Mouse (Mus musculus) WW6 (cell line): ENCODE results near the gene Ctla4.

Experiments
- DNase-seq: peaks from one replicate; pipeline ENCODE4 v3.0.0-alpha.2; 2013; ENCODE audit warnings: low read depth, low spot score

Ctla4 gene

DNA sequence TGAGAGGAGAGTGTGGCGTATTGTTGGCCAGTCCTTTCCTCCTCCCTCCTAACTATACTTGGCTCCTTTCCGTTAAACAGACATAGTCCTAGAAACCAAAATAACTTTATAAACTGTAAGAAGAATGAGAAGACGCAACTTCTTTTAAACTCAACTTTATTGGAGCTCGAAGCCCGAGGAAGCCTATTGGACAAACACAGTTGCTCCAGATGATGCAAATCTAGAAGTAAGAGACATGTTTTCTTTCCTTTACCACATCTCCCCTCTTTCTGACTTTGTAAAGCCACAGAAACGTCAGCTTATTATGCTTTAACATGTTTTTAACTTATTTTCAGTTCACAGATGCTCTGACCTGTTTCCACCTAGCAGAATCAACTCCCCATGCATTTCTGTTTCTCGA lies at the start of gene Ctla4:
Gene Ctla4, plus strand, starts transcription at position 20 of the 400 bp plus-strand sequence.
- no peak for DNase-seq

DNA sequence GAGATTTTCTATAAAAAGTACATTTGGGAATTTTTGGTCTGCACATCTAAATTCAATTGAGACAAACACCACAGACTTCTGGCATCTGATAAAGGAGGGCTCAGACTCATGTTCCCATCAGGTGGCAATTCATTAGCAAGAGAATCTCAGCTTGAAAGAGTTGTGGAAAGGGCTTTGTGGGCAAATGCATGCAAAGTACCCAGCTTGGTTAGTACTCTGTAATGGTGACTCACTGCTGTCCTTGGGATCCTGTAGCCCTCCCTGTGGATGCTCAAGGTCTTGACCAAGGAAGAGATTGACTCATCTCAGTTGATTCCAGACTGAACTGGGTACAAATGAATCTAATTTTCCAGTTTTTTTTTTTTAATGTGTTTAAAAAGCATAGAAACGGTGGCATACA lies 47.6 kb upstream of the Ctla4 start:
- DNase-seq = no peak

DNA sequence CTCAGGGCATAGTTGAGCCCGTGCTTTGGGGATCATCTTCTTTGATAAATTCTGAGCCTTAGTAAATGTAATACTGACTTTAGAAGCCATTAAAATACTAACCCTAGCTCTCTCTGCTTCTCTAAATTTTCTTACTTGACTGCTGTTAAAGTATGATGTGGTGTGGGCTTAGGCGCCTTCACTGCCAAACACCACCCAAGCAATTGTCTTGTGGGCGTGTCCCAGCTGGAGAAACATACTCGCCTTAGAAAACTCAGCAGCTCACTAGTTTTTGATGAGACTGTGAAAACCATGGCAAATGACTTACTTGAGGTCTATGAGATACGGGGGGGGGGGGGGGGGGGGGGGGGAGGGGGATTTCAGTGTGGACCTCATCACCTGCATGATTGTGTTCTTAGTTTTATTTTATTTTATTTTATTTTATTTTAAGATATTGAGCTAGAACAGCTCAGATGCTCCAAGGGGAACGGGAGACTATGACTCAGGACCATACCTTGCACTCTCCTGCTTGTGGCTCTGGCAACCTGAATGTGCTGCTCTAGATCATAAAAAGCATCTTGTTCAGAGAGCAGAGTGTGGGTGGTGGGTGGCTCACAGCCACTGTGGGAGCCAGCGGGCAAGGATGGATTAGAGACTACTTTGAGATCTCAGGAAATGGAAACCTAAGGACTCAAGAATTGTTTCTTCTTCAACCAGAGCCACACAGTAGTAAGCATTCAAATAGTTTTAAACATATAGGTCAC lies 41.3 kb upstream of the Ctla4 start:
- no peak for DNase-seq

DNA sequence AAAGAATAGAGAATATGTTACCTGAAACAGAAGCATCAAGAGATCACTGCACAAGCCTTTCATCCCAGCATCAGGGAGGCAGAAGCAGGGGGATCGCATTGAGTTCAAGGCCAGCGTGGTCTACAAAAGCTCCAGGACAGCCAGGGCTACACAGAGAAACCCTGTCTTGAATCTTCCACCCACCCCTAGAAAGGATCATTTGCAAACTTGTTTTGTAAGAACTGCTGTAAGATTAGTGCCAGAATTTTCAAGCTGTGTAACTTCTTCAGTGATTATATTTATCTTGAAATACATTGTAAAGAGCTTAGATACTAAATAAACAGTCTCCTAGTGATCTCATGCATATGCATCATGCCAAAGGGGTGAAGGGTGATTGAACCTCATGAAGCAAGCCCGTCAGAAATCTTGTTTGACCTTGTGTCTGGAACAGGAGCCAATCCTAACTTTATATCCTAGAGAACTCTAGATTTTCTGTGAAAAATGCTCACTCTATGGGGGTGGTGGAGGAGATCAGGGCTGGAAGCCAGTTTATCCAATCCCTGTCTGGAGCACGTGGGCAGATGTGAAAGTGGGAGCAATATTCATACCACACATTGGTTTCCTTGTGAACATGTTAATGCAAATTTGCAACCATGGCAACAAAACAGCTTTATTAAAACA lies 40.1 kb upstream of the Ctla4 start:
- no peak for DNase-seq

DNA sequence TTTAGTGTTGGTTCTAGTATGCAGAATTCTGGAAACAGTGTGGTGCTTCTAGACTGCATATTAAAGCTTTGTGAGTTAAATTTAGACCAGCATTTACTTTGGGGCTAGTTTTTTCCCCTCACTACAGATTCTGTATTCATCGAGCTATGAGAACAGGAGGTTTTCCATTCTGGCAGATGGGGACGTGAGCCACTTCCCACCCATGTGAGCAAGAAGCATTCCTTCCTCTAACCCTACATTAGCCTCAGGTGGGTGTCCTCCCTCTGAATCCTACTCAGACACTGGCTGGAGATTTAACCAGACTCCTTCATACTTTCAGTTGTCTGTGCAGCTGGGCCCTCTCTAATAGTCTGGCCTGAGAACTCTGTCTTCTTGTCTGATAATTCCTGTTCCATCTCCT lies 37.7 kb upstream of the Ctla4 start:
- no peak for DNase-seq

DNA sequence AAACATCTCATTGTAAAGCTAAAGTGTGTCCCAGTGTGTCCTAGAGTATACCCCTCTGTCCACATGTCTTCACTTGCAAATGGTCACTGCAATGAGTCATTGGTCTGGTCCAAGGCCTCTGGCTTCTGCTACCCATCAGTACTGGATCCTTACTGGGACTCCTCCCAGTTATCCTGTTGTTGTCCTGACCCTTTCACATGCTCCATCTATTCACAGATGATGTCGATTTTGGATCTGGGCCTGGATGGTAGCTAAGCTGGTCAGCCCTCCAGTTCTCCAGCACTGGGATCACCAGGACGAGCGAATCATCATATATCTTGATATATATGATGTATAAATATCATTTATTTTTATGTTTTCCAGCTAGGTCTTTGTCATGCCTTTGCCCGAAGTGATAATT lies 37.0 kb upstream of the Ctla4 start:
- DNase-seq = no peak

DNA sequence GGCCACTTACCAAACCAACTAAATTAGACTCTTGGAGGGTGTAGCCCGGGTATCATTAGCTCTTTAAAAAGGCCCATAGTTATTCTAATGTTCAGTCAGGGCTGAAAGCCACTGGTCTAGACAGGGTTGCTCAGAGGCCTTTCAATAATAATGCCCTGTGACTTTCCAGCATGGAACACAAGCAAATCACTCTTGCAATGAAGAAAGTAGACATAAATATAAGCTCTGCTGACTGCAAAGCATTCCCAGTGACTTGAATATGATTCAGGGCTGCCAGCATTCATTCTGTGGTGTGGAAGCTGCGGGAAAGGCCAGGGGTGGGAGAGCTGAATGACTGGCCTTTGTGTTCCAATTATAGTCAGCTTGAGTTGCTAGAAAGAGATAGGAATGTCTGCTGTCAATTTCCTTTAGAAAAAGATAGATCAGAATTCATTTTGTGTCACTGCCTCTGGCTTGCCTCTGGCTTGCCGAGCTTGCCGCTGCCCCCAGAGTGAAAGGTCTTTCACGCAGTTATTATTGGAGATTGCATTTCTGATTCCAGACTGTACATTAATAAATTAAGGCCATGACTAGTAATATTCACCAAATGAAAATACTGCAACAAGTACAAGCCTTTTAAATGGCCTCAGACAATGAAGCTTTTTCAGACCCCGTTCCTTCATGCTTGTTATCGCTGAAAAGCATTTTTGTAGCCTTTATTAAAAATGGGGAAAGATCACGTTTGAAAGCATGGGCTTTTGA lies 35.6 kb upstream of the Ctla4 start:
- no peak for DNase-seq

DNA sequence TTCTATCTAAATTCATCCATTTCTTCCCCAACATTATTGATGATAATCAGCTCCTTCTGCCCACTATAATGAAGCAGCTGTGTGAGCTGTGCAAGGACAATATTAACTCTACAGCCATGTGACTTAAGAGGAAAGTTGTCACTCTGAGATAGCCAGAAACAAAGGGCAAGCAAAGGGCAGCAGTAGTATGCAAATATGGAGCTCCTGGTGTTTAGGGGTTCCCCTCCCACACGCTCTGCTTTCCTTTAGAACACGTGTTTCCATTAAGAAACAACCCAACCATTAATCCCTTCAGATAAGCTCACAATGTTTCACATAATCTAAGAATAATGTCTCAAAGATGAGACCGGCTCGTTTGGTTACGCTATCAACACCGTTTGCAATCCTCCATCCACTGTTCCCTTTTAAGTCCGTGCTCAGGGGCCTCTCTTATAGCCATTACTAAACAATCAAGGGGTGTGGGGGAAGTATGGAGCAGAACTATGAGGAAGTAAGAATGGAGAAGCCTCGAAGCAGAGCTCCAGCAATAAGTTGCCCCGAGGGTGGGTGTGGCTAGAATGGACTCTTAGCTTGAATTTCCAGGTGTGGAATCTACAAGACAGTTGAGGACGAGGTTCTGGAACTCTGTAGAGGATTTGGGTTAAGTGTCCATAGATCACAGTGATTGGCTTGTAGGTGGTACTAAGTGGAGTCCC lies 34.6 kb upstream of the Ctla4 start:
- no peak for DNase-seq

DNA sequence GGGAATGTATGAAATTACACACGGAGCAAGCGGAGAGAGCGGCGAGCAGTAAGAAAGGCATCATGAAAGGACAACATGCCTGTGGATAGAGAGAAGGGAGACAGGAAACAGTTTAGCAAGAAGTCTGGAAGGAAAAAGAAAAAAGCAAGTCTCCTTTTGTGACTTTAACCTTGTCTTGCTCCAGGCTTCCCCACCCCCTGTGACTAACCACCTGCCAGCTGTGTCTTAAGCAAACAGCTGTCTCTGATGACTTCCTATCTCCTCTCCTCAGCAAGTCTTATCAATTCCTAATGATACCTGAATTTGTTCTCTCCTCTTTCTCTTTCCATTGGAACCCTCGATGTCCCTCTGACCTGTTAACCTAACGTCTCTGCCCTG lies 34.0 kb upstream of the Ctla4 start:
- DNase-seq = no peak

DNA sequence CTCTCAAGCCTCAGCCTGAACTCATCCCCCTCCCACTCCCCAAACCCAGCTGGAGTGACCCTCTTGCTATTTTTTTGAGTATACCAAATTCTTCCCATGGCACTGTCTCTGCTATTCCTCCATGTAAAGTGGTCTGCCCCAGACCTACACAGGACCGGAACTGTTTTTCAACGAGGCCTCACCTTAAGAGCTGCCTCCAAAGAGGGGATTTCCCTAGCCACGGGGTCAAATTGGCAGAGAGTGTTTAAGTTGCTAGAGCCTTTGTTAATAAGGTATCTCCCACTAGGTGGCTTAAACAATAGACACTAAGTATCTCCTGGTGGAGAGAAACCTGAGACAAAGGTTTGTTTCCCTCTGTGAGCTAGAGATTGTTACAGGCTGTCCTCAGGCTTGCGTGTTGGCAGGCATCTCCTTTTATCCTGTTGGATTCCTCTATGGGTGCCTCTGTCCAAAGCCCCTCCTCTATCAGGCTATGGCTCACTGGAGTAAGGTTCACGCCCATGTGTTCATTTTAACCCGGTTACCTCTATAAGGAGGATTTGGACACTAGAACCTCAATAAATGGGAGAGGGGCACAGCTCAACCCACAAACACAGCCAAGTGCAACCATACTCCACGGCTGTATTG lies 33.4 kb upstream of the Ctla4 start:
- no peak for DNase-seq

DNA sequence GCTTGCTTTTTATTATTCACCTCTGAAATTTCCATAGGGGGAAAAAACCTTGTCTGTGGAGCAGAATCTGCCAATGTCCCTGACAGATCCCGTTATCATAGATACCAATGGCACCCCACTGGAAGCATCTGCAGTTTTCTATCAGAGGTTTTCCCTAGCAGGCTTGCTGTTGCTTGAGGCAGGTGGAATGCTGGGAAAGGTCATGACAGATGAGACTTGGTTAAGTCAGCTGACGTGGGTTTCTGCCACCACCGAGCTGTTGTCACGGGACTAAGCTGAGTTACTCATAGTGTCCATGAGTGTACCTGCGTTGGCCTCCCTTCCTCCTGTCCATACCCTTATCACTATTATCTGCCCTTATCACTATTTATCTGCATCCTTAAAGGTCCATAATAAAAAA lies 32.8 kb upstream of the Ctla4 start:
- DNase-seq = no peak

DNA sequence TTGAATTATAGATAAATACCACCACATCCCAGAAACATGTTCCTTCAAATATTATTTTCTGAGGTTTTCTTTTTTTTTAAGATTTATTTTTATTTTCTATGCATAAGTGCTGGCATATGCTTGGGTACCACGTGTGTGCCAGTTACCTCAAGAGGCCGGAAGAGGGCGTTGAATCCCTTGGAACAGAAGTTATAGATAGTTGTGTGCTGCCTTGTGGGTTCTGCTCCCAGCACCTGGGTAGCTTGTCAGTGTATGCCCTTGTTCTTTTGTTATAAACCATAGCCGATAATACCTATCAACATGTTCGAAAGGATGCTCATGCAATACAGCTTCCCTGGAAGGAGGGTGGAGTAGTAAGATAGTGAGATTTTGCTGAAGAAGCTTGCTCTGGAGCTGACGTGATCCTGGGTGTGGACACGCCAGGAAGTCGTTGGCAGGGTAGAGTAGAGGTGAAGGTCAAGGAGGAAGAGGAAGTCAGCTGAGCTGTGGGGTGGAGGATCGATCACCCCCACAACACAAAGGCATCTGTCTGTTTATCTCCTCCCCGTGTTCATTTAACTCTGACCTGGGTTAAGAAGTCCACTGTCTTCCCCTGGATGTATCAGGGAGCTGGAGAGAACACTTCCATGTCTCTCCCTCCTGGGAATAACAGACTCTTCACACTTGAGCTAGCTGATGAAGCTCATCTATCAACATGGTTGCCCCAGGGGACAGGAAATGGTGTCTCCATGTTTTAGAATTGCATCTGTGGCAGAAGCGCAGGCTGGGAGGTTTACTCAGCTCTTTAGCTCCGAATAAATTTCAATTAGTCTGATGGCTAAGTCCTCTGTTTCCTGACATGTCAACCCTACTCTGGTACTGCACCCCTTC lies 29.2 kb upstream of the Ctla4 start:
- DNase-seq = no peak

DNA sequence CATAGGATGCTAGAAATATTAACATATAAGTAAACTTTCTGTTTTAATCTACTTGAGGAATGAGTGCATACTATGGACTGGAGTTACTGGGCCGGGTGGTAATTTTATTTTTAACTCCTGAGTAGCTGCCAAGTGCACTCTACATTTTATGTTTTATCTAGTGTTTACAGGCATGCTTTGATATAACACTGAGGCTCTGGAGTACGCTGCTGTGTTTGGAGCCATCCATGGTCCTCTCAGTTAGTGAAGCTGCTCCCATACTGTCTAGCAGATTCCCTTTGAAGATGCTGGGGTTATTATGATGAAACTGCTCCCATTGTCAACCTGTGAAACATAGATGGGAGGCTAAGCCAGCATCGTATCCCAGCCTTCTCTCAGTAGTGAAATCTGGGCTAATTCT lies 27.6 kb upstream of the Ctla4 start:
- no peak for DNase-seq

DNA sequence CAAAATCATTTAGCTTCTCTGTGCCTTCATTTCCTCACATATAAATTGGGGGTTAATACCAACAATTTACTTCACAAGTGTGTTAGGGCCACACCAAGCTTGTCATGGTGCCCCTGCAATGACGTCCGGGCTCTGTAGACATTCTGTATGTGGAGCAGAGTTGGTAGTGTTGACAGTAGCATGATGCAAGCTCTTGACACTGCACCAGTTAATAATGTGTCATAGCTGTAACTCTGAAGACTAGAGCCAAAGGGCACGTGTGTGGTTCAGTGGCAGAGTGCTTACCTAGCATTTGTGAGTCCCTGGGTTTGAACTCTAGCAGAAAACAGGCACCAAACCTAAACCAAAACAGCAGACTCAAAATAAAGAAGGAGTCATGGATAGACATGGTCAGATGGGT lies 27.0 kb upstream of the Ctla4 start:
- no peak for DNase-seq

DNA sequence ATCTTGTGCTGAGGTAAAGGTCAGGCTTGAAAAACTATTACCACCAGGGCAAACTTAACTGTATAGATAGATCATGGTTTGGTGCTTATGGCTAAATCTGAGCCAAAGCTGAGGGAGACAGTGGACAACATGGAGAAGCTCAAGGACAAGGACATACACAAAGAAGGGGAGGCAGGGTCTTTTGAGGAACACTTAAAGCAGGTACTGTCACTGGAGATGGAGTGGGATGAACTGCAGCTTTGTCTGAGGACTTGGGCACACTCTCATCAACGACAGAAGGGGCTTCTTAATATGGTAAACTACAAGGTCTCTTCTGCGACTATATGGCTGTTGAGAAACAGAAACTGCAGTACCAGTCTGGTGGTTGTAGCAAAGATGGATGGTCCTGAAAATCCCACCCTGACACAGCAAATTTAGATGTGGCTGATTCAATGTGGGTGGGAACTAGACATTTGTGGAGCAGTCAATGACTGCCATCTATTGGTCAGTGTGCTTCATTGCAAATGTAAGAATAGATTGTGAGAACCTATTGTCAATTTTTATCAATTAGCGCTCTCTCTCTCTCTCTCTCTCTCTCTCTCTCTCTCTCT lies 26.3 kb upstream of the Ctla4 start:
- DNase-seq = no peak

DNA sequence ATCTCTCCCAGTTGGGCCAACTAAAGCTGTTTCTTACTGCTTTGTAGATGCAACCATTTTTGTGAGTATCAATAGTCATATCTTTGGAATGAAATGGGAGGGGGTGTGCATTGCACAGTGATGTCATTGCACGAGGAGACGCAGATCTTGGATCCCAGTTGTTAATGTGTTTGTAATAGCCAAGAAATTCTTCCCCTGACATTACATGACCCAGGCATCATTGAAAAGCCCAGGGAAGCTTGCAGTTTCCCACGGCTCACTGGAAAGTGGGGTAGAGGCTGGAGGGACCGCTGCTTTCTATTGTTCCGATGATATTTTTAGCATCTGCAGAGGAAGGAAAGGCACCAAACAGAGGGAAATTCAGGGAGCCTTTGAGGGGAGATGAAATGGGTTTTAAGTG lies 25.8 kb upstream of the Ctla4 start:
- no peak for DNase-seq

DNA sequence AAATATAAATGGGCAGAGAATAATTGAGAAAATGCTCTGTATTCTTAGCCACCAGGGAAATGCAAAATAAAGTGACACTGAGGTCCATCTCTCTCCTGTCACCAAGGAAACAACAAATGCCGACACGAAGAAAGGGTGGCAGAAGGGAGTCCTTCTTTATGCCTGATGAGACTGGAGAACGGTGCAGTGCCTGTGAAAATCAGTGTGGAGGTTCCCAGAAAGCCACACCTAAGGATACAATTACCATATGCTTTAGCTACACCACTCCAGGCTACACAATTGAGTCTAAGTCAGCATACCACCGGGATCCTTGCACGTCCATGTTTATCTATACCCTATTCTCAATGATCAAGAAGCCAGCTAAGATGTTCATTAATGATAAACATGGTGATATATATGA lies 25.4 kb upstream of the Ctla4 start:
- no peak for DNase-seq

DNA sequence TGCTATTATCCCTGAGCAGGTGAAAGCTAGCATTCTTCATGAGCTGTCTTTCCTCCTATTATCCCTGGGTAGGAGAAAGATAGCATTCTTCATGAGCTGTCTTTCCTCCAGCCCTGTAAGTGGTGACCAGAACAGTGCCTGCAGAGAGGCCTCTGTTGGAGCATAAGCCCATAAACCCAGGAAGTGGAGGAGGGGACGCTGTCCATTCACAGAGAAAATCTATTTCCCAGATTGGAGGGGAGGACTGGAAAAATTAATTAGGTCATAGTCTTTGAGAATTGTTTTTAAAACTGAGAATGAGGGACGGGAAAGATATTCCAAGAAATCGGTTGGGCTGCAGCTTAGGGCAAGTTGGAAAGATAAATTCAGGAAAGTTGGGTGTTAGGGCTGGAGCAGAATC lies 24.3 kb upstream of the Ctla4 start:
- no peak for DNase-seq

DNA sequence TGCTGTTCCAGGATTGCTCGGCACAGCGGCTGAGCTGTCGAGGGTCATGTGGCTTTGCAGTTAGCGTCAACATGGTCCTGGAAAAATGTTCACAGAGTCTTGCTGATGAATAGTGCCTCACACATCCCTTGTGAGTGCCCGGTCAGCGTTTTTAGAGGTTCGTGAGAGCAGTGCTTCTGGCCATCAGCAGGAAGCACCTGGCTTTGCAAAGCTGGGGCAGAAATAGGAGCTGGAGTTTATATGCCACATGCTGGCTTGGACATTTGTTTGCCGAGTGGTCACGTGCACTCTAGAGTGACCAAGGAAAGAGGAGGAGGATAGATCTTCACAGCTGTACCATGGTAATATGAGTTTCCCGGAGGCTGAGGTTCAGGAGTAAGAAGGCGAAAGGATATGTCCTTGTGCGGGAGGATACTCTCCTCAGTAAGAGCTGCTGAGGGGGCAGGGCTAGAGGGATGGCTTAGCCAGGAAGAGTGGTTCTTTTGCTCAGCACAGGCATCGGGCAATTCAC lies 23.8 kb upstream of the Ctla4 start:
- no peak for DNase-seq

DNA sequence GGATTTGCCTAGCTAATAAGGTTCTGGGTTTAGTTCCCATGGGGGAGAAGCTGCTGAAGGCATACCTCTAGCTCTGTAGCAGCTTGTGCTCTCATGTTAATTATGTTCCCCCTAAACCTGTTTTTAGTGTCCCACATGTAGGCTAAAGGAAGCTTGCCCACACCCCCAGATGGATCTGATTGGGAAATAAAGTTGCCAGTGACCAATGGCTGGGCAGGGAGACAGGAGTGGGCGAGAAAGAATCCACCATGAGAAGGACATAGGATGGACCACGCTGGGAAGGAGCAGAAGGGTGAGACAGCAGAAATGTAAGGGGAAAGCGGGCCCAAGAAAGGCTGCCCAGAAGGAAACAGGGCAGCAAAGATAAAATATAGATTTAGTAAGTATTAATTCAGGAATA lies 23.1 kb upstream of the Ctla4 start:
- no peak for DNase-seq
